Mouse (Mus musculus) layer of hippocampus, adult 2 months (tissue): Measurements from ENCODE around the gene Lcp2. TPM values are rescaled to one million over a fixed set of nuclear protein-coding genes. Genes with fewer than 3 reads are reported as not detected.
"Not testable (repeated sequence)": the region's sequence is repeated elsewhere in the genome, so short reads cannot be mapped to it uniquely, and the experiment has no call there.

Experiments
- DNase-seq, 2 experiments: peaks; one replicate each; pipeline ENCODE4 v3.0.0; 2022; ENCODE audit warnings: low spot score in 2 of 2
- H3K27ac ChIP-seq: fragments of 200-600 bp; 2 replicates; pipeline ENCODE4 v1.8.1; 2022
- H3K4me3 ChIP-seq: fragments of 200-600 bp; 2 replicates; pipeline ENCODE4 v1.8.1; 2022; ENCODE audit warnings: mild to moderate bottlenecking
- CTCF ChIP-seq: fragments of 200-600 bp; conservative IDR thresholded peaks from 2 replicates; pipeline ENCODE4 v1.8.1; 2022; ENCODE audit warnings: antibody characterized with exemption, mild to moderate bottlenecking, moderate library complexity
- total RNA-seq, 2 experiments: library from RNA; stranded (reverse); gene quantifications; 2 replicates each; pipeline ENCODE4 v1.2.3; 2021

Gene Lcp2
- total RNA-seq, 2 experiments from 2014 or later: 3.5 TPM

- no peak for TF ChIP-seq CTCF
- Histone ChIP-seq H3K27ac (no peak overlapping the region), H3K4me3 (no peak overlapping the region)
- DNase-seq: no peak
Observed at GRCm38 (mm10) chr11:34117581-34117980, 70.9 kb downstream of the Lcp2 start.

GRCm38 (mm10) chr11:34118319-34118718 is 71.6 kb downstream of the Lcp2 start:
- Histone ChIP-seq H3K4me3 (no peak overlapping the region), H3K27ac (no peak overlapping the region)
- DNase-seq: no peak
- no peak for TF ChIP-seq CTCF

GRCm38 (mm10) chr11:34123147-34123546 is 76.4 kb downstream of the Lcp2 start:
- Histone ChIP-seq H3K4me3 (no peak overlapping the region), H3K27ac (no peak overlapping the region)
- peak; percentile 39 to 54 for DNase-seq
- peak; percentile 88 for TF ChIP-seq CTCF

GRCm38 (mm10) chr11:34124852-34125251 is 78.1 kb downstream of the Lcp2 start:
- H3K4me3 ChIP-seq: no peak overlapping the region
- no peak overlapping the region for H3K27ac ChIP-seq
- TF ChIP-seq CTCF: no peak
- no peak for DNase-seq

- not testable (repeated sequence) for H3K4me3 ChIP-seq, DNase-seq, H3K27ac ChIP-seq
Observed at GRCm38 (mm10) chr11:34125727-34126126, 79.0 kb downstream of the Lcp2 start.

GRCm38 (mm10) chr11:34128412-34128811 is 81.7 kb downstream of the Lcp2 start:
- no peak for TF ChIP-seq CTCF

GRCm38 (mm10) chr11:34139296-34139695 is 92.6 kb downstream of the Lcp2 start:
- DNase-seq: no peak
- H3K4me3 ChIP-seq: no peak overlapping the region
- TF ChIP-seq CTCF: no peak
- H3K27ac ChIP-seq: no peak overlapping the region

More at GRCm38 (mm10) chr11:34128412-34128811, 81.7 kb downstream of the Lcp2 start:
- Histone ChIP-seq H3K27ac (no peak overlapping the region), H3K4me3 (no peak overlapping the region)
- no peak for DNase-seq

Other genes starting within 250 kb of the Lcp2 start
- under 1 TPM; 0.41 to 0.42 TPM for gene Kcnmb1, start 83.9 kb upstream of the Lcp2 start, total RNA-seq
- 10 to 100 TPM; 20.4 to 21.2 TPM for gene Kcnip1, start 53.8 kb upstream of the Lcp2 start, total RNA-seq
- gene 4930469K13Rik, start 51.6 kb downstream of the Lcp2 start, total RNA-seq: not detected
- gene Foxi1, start 161.2 kb downstream of the Lcp2 start, total RNA-seq: not detected